Mouse (Mus musculus): ENCODE measurements around the gene Gm11437. TPM values are rescaled to one million over a fixed set of nuclear protein-coding genes. Genes with fewer than 3 reads are reported as not detected.

The Gm11437 gene
- total and polyA plus RNA-seq, 2 experiments = 3.0 to 11.6 TPM

DNA sequence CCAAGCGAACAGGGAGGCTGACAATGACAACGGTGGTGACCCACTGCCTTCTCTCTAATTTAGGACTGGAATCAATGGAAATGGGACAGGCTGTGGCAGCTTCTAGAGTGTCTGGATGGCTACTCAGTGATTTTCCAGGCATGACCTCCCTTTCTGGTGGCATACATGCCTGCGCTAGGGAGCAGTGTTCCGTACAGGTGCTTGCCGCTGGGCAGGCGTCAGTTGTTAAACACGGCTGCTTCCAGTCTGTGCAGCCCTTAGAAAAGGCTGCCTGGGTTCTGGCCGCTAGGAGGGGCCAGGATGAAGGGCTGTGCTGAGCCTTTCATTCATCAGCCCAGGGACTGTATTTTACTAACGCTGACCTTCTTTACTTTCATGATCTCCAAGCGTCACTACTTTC lies 26.0 kb upstream of the Gm11437 start:
- Histone ChIP-seq H3K27me3 (ENCODE audit: control insufficient read depth, insufficient read depth, low read length) (no peaks in the 10 kb centered on the region), H3K36me3 (ENCODE audit: control insufficient read depth, insufficient read depth, low read length) (peaks cover 8% of the 10 kb centered on the region), H3K4me3 (ENCODE audit: insufficient read depth, low read depth, low read length) (no peak overlapping the region), H3K4me1 (ENCODE audit: control insufficient read depth, insufficient read depth, low read length) (peaks cover 38% of the 10 kb centered on the region), H3K79me2 (ENCODE audit: control insufficient read depth, insufficient read depth, low read length) (peaks cover 10% of the 10 kb centered on the region; the same call in 1 of the 2 replicates), H3K9ac (ENCODE audit: low read depth, low read length) (no peak overlapping the region), H3K27ac (replicated peaks; ENCODE audit: insufficient read depth, low read depth, low read length) (peak overlapping the region; percentile 57; the same call in 1 of the 2 replicates)
- peak; percentile 67 for DNase-seq (ENCODE audit: extremely low read depth, low read depth, low spot score)
- 57% methylated on average over 10 of the region's 10 CpGs for WGBS
- TF ChIP-seq CTCF (IDR thresholded peaks at IDR 0.05; ENCODE audit: low read depth, low read length) (peak; percentile 34), POLR2A (IDR thresholded peaks at IDR 0.05; ENCODE audit: extremely low read depth, insufficient read depth, low read length) (no peak)

DNA sequence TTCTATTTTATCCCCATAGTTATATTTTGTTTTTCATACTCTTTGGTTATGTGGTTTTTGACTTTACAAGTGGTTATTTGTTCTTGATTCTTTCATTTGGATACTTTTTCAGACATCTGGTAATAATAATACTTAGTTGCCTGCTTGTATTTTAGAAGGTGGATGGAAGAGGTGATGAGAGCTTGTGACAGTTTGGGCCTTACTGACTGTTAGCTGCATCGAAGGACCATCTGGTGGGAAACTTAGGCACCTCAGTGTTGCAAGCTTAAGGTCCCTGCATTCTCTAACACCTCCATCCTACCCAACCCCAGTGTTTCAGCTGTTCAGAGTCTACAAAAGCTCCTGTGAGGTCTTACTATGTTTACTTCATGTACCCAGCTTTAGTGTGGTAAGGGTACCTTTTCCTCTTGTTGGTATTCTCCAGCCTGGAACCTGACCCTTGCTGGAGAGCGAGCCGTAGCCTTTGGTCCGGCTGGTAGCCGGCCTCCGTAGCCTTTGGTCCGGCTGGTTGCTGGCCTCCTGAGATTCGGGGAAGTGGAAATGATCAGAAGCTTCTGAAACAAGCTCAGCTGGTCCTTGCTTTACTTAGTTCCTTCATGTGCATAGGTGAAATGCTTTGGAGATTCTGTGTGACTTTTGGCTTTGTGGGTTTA lies 23.4 kb upstream of the Gm11437 start:
- Histone ChIP-seq H3K4me3 (ENCODE audit: insufficient read depth, low read depth, low read length) (no peak overlapping the region), H3K27me3 (ENCODE audit: control insufficient read depth, insufficient read depth, low read length) (no peaks in the 10 kb centered on the region), H3K9ac (ENCODE audit: low read depth, low read length) (peak overlapping the region; percentile 30; the same call in 1 of the 2 replicates), H3K27ac (replicated peaks; ENCODE audit: insufficient read depth, low read depth, low read length) (peak overlapping the region; percentile 82), H3K79me2 (ENCODE audit: control insufficient read depth, insufficient read depth, low read length) (peaks cover 8% of the 10 kb centered on the region; the same call in 1 of the 2 replicates), H3K36me3 (ENCODE audit: control insufficient read depth, insufficient read depth, low read length) (peaks cover 4% of the 10 kb centered on the region), H3K4me1 (ENCODE audit: control insufficient read depth, insufficient read depth, low read length) (peaks cover 34% of the 10 kb centered on the region)
- WGBS = 35% methylated on average over 8 of the region's 8 CpGs
- TF ChIP-seq POLR2A (IDR thresholded peaks at IDR 0.05; ENCODE audit: extremely low read depth, insufficient read depth, low read length) = no peak
- TF ChIP-seq CTCF (IDR thresholded peaks at IDR 0.05; ENCODE audit: low read depth, low read length) = no peak
- peak; percentile 62 for DNase-seq (ENCODE audit: extremely low read depth, low read depth, low spot score)

DNA sequence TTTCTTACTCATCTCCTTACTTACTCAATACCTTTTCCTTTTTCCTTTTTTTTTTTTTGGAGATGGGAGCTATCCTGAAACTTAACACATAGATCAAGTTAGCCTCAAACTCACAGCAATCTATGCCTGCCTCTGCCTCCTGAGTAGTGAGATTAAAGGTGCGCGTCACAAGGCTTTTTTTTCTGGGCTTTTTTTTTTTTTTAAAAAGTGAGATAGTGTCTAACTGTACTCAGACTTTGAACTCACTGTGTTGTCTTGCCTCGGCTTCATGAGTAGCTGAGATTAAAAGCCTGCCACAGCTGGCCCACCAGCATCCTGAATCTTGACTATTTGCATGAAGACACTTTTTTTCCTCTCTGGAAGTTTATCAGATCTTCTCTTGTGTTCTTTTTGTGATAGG lies 21.3 kb upstream of the Gm11437 start:
- DNase-seq (ENCODE audit: extremely low read depth, low read depth, low spot score) = peak; percentile 53
- Histone ChIP-seq H3K9ac (ENCODE audit: low read depth, low read length) (no peak overlapping the region), H3K79me2 (ENCODE audit: control insufficient read depth, insufficient read depth, low read length) (peaks cover 13% of the 10 kb centered on the region; the same call in 1 of the 2 replicates), H3K4me3 (ENCODE audit: insufficient read depth, low read depth, low read length) (no peak overlapping the region), H3K4me1 (ENCODE audit: control insufficient read depth, insufficient read depth, low read length) (peaks cover 39% of the 10 kb centered on the region), H3K36me3 (ENCODE audit: control insufficient read depth, insufficient read depth, low read length) (no peaks in the 10 kb centered on the region; the same call in 1 of the 2 replicates), H3K27ac (replicated peaks; ENCODE audit: insufficient read depth, low read depth, low read length) (peak overlapping the region; percentile 21; the same call in 1 of the 2 replicates), H3K27me3 (ENCODE audit: control insufficient read depth, insufficient read depth, low read length) (no peaks in the 10 kb centered on the region)
- 22% methylated on average over 3 of the region's 3 CpGs for WGBS
- TF ChIP-seq CTCF (IDR thresholded peaks at IDR 0.05; ENCODE audit: low read depth, low read length) (no peak), POLR2A (IDR thresholded peaks at IDR 0.05; ENCODE audit: extremely low read depth, insufficient read depth, low read length) (no peak)

DNA sequence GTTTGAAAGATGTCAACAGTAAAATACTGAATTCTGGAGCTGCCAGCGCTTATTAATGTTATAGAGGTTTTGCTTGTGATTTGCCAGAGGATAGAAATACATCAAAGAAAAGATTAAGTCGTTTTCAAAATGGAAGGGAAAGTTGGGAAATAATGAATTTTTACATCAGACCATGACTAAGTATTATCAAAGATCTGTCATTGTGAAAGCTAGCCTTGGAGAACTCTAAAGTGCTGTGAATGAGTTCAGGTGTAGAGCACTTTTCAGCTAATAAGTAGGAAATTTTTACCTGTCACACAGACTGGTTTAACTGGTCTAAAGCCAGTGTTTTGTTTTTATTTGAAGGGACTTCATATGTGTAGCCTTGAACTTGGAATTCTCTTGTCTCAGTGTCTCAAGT lies 14.0 kb upstream of the Gm11437 start:
- Histone ChIP-seq H3K79me2 (ENCODE audit: control insufficient read depth, insufficient read depth, low read length) (peaks cover 21% of the 10 kb centered on the region), H3K4me3 (ENCODE audit: insufficient read depth, low read depth, low read length) (peak overlapping the region; percentile 31; the same call in 1 of the 2 replicates), H3K27me3 (ENCODE audit: control insufficient read depth, insufficient read depth, low read length) (no peaks in the 10 kb centered on the region), H3K27ac (replicated peaks; ENCODE audit: insufficient read depth, low read depth, low read length) (peak overlapping the region; percentile 72), H3K36me3 (ENCODE audit: control insufficient read depth, insufficient read depth, low read length) (no peaks in the 10 kb centered on the region; the same call in 1 of the 2 replicates), H3K4me1 (ENCODE audit: control insufficient read depth, insufficient read depth, low read length) (peaks cover 37% of the 10 kb centered on the region), H3K9ac (ENCODE audit: low read depth, low read length) (peak overlapping the region; percentile 50; the same call in 1 of the 2 replicates)
- TF ChIP-seq CTCF (IDR thresholded peaks at IDR 0.05; ENCODE audit: low read depth, low read length) (no peak), POLR2A (IDR thresholded peaks at IDR 0.05; ENCODE audit: extremely low read depth, insufficient read depth, low read length) (no peak)
- WGBS = 48% methylated on average over 2 of the region's 2 CpGs
- DNase-seq (ENCODE audit: extremely low read depth, low read depth, low spot score) = peak; percentile 47

DNA sequence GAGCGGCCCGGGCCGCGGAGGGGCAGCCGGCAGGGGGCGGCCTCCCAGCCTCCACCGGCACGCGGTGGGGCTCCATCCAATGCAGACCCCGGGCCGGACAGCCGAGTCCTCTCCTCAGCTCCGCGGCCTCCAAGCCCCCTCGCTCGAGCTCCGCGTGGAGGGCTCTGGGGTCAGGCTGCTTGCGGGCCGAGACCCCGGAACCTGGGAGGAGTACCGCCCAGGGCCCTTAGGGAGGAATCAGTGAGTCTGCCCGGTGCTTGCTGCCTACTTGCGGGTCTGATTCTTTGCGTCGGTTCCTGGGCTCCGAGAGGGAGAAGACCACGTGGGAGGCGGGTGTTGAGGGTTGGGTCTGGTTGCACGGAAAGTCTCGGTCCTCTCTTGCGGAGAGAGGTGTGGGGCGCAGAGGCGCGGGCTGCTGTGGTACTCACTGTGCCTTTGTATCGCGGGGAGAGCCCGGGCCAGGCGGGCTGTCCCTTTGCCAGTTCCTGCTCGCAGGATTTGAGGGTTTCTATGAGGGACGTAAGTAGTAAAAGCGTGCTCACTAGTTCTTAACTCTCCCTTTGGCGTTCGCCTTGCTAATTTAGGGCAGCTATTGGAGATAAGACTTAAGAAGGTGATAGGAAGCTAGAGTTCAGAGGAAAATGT lies 12.8 kb upstream of the Gm11437 start:
- DNase-seq (ENCODE audit: extremely low read depth, low read depth, low spot score) = peak; percentile 74
- H3K4me1 ChIP-seq (ENCODE audit: control insufficient read depth, insufficient read depth, low read length) = peaks cover 30% of the 10 kb centered on the region
- H3K27me3 ChIP-seq (ENCODE audit: control insufficient read depth, insufficient read depth, low read length) = no peaks in the 10 kb centered on the region
- under 1% methylated on average over 43 of the region's 44 CpGs for WGBS
- H3K36me3 ChIP-seq (ENCODE audit: control insufficient read depth, insufficient read depth, low read length) = no peaks in the 10 kb centered on the region
- H3K4me3 ChIP-seq (ENCODE audit: insufficient read depth, low read depth, low read length) = peak overlapping the region; percentile 93
- H3K9ac ChIP-seq (ENCODE audit: low read depth, low read length) = peak overlapping the region; percentile 95
- peaks cover 17% of the 10 kb centered on the region for H3K79me2 ChIP-seq (ENCODE audit: control insufficient read depth, insufficient read depth, low read length)
- H3K27ac ChIP-seq (replicated peaks; ENCODE audit: insufficient read depth, low read depth, low read length) = peak overlapping the region; percentile 70
- peak; percentile 15; the same call in 1 of the 2 replicates for TF ChIP-seq CTCF (IDR thresholded peaks at IDR 0.05; ENCODE audit: low read depth, low read length)
- TF ChIP-seq POLR2A (IDR thresholded peaks at IDR 0.05; ENCODE audit: extremely low read depth, insufficient read depth, low read length) = peak; percentile 59
